Mouse (Mus musculus) testis, postnatal 10 days (tissue): ENCODE data around the gene Edn3.

ENCODE experiments used
- DNase-seq: peaks from one replicate; pipeline ENCODE4 v3.0.0; 2021; ENCODE audit warnings: low spot score

Gene Edn3

GRCm38 (mm10) chr2:174760479-174761121 is at the start of gene Edn3:
Edn3 (plus strand) TSS chr2:174760619.
- DNase-seq: peak; percentile 44

DNA sequence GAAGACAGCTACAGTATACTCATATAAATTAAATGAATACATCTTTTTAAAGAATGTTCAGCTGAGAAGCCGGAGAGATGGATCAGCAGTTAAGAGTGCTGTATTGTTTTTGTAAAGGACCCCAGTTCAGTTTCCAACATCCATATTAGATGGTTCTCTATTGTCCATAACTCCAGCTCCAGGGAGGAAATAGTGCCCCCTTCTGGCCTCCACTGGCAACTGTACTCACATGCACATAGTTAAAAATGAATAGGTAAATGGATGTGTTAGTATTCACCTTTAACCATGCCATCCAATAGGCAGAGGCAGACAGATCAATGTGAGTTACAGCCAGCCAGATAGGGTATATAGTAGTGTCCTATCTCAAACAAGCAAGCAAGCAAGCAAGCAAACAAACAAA is 48.4 kb upstream of the Edn3 start:
- no peak for DNase-seq

- no peak for DNase-seq
These were observed 44.5 kb upstream of the Edn3 start for GRCm38 (mm10) chr2:174715938-174716337.

DNA sequence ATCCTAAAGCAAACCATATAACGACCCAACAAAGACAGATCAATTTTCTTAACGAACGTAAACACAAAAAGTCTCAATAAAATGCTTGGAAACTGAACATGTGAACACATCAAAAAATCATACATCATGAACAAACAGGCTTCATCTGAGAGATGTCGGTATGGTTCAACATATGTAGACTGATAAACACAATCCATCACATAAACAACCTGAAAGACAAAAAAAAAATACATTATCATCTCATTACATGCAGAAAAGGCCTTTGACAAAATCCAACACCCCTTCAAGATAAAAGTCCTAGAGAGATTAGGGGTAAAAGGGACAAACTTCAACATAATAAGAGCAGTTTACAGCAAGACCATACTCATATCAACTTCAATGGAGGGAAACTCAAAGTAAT is 42.6 kb upstream of the Edn3 start:
- no peak for DNase-seq

DNA sequence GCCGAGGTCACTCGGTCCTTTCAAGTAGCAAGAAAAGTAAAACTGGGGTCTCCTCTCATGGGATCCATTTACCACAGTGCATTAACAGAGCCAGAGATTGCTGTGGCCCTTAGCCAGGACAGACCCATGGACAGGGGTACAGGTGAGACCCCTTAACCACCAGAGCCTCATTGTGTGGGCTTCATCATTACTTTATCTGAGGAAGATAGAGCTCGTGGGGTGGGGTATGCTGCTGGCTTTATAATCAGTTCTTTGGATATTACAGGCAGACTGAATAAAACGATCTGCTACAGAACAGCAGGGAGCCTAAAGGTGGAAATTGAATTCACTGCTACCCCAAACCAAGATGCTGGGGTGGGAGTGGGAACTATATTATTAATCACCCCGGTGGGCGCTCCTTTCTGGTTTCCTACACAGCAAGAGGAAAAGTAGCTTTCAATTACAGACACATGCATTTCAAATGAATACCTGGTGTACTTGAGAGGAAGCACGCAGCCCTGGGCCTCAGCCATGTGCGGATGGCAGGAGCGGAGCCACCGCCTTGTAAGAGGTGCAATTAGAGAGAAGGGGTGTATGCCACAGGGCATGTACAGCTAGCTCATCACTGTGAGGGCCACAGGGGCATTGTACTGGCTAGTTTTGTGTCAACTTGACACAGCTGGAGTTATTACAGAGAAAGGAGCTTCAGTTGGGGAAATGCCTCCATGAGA is 33.1 kb upstream of the Edn3 start:
- no peak for DNase-seq

GRCm38 (mm10) chr2:174731939-174732338 is 28.5 kb upstream of the Edn3 start:
- no peak for DNase-seq

DNA sequence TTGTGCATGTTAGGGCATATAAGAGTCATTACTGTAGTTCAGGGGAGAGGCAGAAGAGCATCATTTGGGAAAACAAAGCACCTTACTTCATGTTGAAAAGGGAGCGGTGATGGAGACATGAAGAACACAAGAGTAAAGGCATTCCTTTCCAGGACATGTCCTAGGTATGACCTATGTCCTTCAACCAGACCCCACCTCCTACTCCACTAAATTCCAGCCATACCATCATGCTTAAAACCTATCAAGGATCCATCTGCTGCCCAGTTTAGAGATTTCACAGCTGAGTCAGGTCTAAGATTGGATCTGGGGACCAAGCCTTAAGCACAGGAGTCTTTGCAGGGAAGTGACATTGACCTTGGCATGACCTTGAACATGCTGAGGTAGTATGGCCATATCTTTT is 25.1 kb upstream of the Edn3 start:
- DNase-seq: no peak

DNA sequence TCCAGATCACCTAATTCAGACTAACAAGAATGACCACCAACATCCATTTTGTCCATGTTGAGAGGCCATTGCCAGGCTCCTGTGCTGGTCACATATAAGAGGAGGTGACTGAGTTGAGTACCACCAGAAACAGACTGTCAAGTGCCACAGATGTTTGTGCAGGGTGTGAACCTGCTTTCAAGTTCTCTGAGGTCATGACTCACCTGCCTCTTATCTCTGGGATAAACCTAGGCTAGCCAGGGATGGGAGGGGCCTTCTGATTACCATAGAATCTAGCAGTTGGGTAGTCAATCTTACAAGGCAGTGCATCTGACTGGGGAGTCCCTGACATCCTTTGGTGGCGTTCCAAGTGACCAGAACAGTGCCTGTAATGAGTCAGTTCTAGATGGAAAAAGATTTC is 13.2 kb upstream of the Edn3 start:
- DNase-seq: no peak

- no peak for DNase-seq
These were observed 12.0 kb upstream of the Edn3 start for GRCm38 (mm10) chr2:174748381-174748780.

DNA sequence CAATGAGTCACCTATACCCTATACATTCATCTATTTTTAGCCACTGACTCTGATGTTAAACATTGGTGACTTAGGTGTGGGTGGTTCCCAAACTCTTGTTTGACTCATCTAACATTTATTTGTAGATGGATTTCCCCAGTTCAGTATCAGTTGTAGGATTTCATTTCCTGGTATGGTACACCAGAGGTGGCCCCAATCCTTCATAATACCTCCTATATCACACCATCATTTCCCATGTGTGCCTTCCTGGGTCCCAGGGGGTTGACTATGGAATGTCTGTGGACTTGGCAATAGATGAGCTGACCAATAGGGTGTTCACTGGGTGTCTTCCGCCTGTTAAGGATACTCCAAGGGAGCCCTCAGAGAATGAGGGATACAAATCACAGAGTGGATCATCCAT is 7.2 kb upstream of the Edn3 start:
- no peak for DNase-seq

DNA sequence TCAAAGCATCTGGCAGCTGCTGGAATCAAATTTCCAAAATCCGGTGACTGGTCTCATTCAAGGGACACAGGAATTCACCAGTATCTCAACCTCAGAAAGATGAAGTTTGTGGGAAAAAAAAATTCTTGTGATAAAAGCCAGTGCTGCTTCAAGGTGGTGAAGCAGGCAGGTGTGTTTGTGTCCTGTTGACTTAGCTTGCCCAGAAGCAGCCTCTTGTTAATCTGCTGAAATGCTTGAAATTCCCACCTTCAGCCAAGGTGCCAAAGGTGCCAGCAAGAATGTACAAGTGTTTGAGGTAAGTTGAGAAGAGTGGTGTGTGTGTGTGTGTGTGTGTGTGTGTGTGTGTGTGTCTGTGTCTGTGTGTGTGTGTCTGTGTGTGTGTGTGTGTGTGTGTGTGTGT is 6.2 kb upstream of the Edn3 start:
- no peak for DNase-seq

- DNase-seq: no peak
These were observed 1.2 kb upstream of the Edn3 start for GRCm38 (mm10) chr2:174759189-174759588.

DNA sequence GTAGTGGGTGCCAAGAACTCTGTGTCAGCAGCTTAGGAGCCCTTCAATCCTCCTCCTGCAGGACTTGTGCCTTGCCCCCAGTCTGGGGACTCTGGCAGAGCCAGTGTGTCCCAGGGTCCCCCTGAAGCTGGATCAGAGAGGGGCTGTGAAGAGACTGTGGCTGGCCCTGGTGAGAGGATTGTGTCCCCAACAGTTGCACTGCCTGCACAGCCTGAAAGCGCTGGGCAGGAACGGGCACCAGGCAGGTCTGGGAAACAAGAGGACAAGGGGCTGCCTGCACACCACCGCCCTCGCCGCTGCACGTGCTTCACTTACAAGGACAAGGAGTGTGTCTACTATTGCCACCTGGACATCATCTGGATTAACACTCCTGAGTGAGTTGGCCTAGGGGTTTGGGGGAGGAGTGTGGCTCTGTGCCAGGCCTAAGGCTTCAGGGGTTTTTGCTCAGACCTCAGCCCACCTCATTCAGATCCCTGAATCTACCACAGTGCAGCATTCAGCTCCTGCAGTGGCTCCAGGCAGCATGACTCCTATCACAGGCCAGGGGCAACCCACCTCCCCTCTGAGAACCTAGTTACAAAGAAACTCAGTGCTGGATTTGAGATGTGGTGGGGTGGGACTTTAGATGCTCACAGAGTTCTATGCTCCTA is 1.2 kb downstream of the Edn3 start:
- DNase-seq: peak; percentile 43

GRCm38 (mm10) chr2:174762310-174762709 is 1.9 kb downstream of the Edn3 start:
- no peak for DNase-seq

DNA sequence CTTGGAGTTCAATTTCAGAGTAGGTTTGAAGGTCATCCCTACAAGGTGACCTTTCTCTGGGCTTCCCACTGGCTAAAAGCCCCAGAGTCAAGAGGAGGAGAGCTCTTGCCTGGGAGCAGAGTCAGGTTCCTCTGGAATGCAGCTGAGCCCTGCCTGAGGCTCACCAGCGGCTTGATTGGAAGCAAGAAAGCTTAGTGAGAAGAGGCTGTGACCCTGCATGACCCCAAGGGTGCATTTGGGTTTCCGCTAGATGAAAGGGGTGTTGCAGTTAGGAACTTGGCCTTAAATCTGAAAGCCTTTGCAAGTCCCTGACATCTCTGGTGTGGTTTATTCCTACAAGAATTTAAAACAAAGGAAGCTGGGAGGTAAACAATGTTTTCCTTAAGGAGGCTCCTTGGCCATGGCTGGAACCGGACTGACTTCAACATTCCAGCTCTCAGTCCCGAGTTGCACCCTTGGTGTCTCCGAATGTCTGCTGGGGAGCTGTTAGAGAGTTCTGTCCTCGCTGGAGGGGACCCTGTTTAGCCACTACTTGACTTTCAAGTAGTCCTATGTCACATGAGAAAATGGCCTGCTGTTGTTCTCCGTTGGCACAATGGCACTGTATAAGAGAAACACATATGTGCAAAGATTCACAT is 8.6 kb downstream of the Edn3 start:
- no peak for DNase-seq

GRCm38 (mm10) chr2:174774177-174775111 is 14.0 kb downstream of the Edn3 start:
- DNase-seq: no peak

DNA sequence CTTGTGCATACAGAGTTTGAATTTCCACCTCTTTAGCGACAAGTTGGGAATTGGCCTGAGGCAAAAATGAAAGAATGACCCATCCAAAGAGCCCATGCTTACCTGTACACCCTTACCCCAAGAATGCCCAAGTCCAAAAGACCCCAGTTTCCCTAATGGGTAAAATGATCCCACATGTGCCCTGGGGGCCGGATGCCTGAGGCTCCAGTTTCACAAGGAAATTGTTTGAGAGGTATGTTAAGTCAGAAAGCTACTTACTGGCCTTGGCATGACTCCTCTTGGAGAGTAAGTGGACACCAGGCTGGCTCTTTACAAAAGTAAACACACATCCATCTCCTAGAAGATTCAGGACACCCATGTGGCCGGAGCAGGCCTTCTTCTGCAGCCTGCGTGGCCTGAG is 21.6 kb downstream of the Edn3 start:
- no peak for DNase-seq

- no peak for DNase-seq
These were observed 22.5 kb downstream of the Edn3 start for GRCm38 (mm10) chr2:174782880-174783279.

- no peak for DNase-seq
These were observed 28.4 kb downstream of the Edn3 start for GRCm38 (mm10) chr2:174788830-174789229.

- DNase-seq: no peak
These were observed 32.2 kb downstream of the Edn3 start for GRCm38 (mm10) chr2:174792436-174793125.

DNA sequence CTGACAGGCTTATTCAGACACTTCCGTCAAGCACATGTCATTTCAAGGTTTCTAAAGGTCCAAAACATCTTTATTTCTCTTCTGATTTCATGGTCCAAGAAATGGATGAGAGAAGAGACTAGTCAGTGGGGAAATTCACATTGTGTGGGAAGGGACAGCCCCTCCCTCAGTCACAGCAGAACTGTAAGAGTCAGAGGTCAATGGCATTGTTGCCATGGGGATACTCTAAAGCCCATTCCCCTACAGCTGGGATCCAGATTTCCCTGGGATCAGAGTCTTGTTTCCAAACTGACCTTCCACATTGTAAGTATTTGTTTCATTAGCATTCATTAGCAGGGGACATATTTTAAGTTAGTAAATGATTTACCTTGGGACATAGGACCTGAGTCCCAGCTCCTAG is 32.8 kb downstream of the Edn3 start:
- no peak for DNase-seq
